Mouse (Mus musculus) hematopoietic stem cell, adult 5-6 weeks (primary cell): ENCODE measurements around the gene Dnajc25. TPM values are rescaled to one million over a fixed set of nuclear protein-coding genes. Genes with fewer than 3 reads are reported as not detected.

Experiments
- ATAC-seq, 2 experiments: fragments of 125-278 bp in 1 of 2; replicated peaks in 1 of 2; 2 replicates each; pipeline ENCODE4 v1.8.0; 2016 to 2017; ENCODE audit warnings: inconsistent platforms in 2 of 2, mild to moderate bottlenecking in 2 of 2, moderate number of reproducible peaks in 2 of 2, low read depth in 1 of 2, moderate TSS enrichment in 1 of 2; ENCODE audit not compliant: low FRiP score in 2 of 2, poor library complexity in 2 of 2, severe bottlenecking in 2 of 2, insufficient read depth in 1 of 2, low TSS enrichment in 1 of 2
- total RNA-seq: library from RNA; stranded (forward); fragments of 172-1452, 232-1000 nt; gene quantifications from 2 replicates; pipeline ENCODE4 v1.2.3, GENCODE M21; 2017

Dnajc25 gene
- total RNA-seq, 1 experiment from 2014 or later: 16.5 TPM

DNA sequence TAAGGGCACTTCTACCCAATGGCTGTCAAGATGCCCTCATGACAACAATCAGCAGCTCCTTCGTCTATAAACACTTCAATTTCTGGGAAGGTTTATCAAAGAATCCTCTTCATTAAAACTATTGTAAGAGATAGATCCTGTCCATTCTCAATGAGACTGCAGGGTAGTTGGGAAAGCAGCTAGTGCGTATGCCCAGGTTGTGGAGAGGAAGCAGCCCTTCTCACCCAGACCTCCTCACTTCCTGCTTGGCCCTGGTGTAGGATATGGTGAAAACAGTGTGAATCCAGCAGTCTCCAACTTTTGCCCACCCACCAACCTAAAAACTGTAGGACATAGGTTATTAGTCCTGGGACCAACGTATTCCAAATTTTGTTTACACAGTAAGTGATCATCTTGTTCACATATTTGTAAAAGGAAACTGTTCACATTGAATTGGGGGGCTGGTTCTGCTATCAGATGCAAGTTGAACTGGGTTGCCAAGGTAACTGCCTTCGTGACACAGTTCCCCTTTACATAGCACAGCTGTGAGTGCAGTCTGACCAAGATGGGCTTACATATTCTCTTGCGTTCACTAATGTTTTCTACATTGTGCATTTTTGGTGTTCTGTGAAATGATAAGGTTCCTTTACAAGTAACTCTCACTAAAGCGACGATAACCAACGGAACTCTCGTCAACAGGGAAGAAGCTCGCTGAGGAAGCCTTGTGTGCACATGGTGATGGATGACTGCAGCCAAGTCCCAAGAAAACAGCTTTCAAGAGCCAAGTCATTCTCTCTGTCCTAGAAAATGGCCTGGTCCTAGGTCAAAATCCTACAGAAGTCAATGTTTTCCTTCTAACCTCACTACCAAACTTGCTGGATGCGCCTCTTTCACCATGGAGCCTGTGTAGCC is 45.8 kb downstream of the Dnajc25 start:
- peak; percentile 69 to 77 for ATAC-seq

- no peak for ATAC-seq
These were observed 48.2 kb downstream of the Dnajc25 start for GRCm38 (mm10) chr4:59043074-59043473.

GRCm38 (mm10) chr4:59043891-59044290 is 49.0 kb downstream of the Dnajc25 start:
- ATAC-seq: no peak

- ATAC-seq: no peak
These were observed 52.4 kb downstream of the Dnajc25 start for GRCm38 (mm10) chr4:59047222-59047621.

- ATAC-seq: no peak
These were observed 56.2 kb downstream of the Dnajc25 start for GRCm38 (mm10) chr4:59051081-59051480.

GRCm38 (mm10) chr4:59057929-59058328 is 63.1 kb downstream of the Dnajc25 start:
- no peak for ATAC-seq

DNA sequence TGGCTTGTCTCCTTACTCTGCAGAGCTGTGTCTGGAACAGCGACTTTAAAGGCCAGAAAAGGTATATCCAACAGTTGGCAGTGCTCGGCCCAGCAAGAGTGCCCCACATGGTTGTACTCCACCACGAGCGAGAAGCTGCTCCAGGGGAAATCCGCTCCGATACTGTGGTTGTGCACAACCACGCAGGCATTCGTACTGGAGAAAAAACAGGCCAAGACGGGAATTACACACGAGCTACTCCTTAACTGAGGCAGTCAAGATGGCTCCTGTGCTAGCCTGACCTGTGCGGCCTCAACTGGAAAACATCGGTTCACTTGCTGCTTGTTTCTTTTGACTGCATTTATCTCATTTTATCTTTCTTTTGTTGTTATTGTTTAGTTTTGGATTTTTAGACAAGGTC is 67.7 kb downstream of the Dnajc25 start:
- no peak for ATAC-seq

GRCm38 (mm10) chr4:59069276-59069675 is 74.4 kb downstream of the Dnajc25 start:
- no peak for ATAC-seq

Other genes with a start within 250 kb of the Dnajc25 start
- gene Olfr267, start 207.3 kb upstream of the Dnajc25 start, total RNA-seq: 1.1 TPM in 1 of 2 replicates, not detected in the other
- 76.4 and 95.9 TPM in 2 replicates for gene Ecpas, start 82.3 kb upstream of the Dnajc25 start, total RNA-seq
- not detected in 2 replicates for gene Zkscan16, start 51.4 kb upstream of the Dnajc25 start, total RNA-seq
- 2.5 and 10.8 TPM in 2 replicates for gene Ptgr1, start 7.9 kb upstream of the Dnajc25 start, total RNA-seq
- not detected in 2 replicates for gene Gm20503, start 8.1 kb downstream of the Dnajc25 start, total RNA-seq
- gene Gng10, start 40.0 kb downstream of the Dnajc25 start, total RNA-seq: 82.1 and 96.4 TPM in 2 replicates
- not detected in 2 replicates for gene AI481877, start 143.9 kb downstream of the Dnajc25 start, total RNA-seq
- gene Ugcg, start 194.2 kb downstream of the Dnajc25 start, total RNA-seq: 48.2 and 69.4 TPM in 2 replicates